Mouse (Mus musculus) hindbrain, postnatal 0 days (tissue): Measurements from ENCODE around the gene Prorsd1. TPM values are rescaled to one million over a fixed set of nuclear protein-coding genes. Genes with fewer than 3 reads are reported as not detected.

Experiments
- ATAC-seq: fragments of 200-750 bp; cut with Nextera tagmentation; 2 replicates; pipeline ENCODE4 v1.8.0; 2017; ENCODE audit warnings: mild to moderate bottlenecking, moderate TSS enrichment, moderate library complexity
- DNase-seq: peaks from one replicate; pipeline ENCODE4 v3.0.0-alpha.2; 2015; ENCODE audit warnings: low spot score
- H3K27ac ChIP-seq: fragments of 300-500 bp; sonication (generic); 2 replicates; pipeline ENCODE4 v1.5.1; 2014; ENCODE audit warnings: mild to moderate bottlenecking
- H3K27me3 ChIP-seq: fragments of 300-500 bp; sonication (generic); 2 replicates; pipeline ENCODE4 v1.6.1; 2014; ENCODE audit warnings: low read length, mixed read lengths; ENCODE audit not compliant: insufficient read depth
- H3K36me3 ChIP-seq: fragments of 300-500 bp; sonication (generic); 2 replicates; pipeline ENCODE4 v1.6.1; 2014; ENCODE audit warnings: low read length, mixed read lengths; ENCODE audit not compliant: insufficient read depth
- H3K4me1 ChIP-seq: fragments of 300-500 bp; sonication (generic); 2 replicates; pipeline ENCODE4 v1.6.1; 2014; ENCODE audit warnings: antibody characterized with exemption, low read length, mixed read lengths; ENCODE audit not compliant: insufficient read depth
- H3K4me2 ChIP-seq: fragments of 300-500 bp; sonication (generic); 2 replicates; pipeline ENCODE4 v1.6.1; 2014; ENCODE audit warnings: low read depth, mild to moderate bottlenecking, low read length, moderate library complexity, mixed read lengths
- H3K4me3 ChIP-seq: fragments of 300-500 bp; sonication (generic); 2 replicates; pipeline ENCODE4 v1.5.1; 2014; ENCODE audit warnings: low read length
- H3K9ac ChIP-seq: fragments of 300-500 bp; sonication (generic); replicated peaks from 2 replicates; pipeline ENCODE4 v1.6.1; 2014; ENCODE audit warnings: mild to moderate bottlenecking, low read length, moderate library complexity, mixed read lengths
- H3K9me3 ChIP-seq: fragments of 300-500 bp; sonication (generic); 2 replicates; pipeline ENCODE4 v1.6.1; 2016; ENCODE audit warnings: low read length, mixed read lengths
- CTCF ChIP-seq: IDR thresholded peaks from 2 replicates; pipeline ENCODE4 v1.5.1; 2016; ENCODE audit warnings: antibody characterized with exemption, control low read depth, low read depth
- WGBS: fragments of 180-500 bp; shearing (Covaris S2); extraction: QIAGEN DNeasy Blood & Tissue Kit; methylation state at CpG from one replicate; pipeline ENCODE4 v1.1.7; 2014; 5-methylcytosine and 5-hydroxymethylcytosine counted together
- polyA plus RNA-seq: library from polyadenylated mRNA; unstranded; fragments of >200 nt; fragmentation: Nextera tagmentation; extraction: Ambion mirVana; gene quantifications from 2 replicates; pipeline ENCODE4 v1.2.1, GENCODE M21; 2015
- total RNA-seq: library from RNA; depleted of rRNA; stranded (reverse); fragments of >200 nt; gene quantifications from 2 replicates; pipeline ENCODE4 v1.2.3, GENCODE M21; 2014; rRNA removed

Gene Prorsd1
- total and polyA plus RNA-seq, 2 experiments from 2014 or later: 3.8 to 10.8 TPM

DNA sequence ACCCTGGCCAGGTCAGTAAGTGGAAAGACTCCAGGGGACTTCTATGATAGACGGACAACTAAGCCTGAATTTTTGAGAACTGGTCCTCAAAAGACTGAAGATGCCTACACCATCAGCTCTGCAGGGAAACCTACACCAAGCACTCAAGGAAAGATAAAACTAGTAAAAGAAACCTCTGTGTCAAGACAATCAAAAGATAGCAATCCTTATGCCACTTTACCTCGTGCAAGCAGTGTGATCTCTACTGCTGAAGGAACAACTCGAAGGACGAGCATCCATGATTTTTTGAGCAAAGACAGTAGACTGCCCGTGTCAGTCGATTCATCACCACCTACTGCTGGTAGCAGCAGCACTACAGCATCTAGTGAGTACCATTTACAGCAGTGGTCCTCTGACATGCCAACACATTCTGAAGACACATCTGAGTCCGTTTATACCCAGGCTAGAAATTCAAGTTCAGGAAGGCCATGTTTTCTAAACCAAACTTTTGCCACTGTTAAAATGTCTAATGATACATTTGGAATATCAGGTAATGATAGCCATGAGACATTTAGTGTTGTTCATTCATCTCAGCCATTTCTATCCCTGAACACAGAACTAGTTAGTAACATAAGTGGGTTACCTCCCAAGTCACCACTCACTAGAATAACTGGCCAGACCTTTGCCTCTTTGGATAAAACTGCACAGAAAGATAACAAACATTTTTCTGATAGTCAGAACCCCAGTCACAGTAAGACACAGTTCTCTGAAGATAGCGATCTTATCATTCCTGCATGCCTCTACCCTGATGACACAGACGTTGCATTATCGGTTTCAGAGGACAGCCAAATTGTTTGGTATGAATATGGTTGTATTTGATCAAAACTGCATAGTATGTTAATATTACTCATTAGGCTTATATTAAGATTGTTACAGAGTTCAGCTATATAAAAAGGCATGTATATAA, 10.6 kb downstream of the Prorsd1 start:
- 93% methylated on average over 10 of the region's 10 CpGs for WGBS
- H3K9me3 ChIP-seq: no peaks in the 10 kb centered on the region
- no peak overlapping the region for H3K4me3 ChIP-seq
- no peaks in the 10 kb centered on the region for H3K4me1 ChIP-seq
- ATAC-seq (no peak), DNase-seq (no peak)
- no peak for TF ChIP-seq CTCF
- no peak overlapping the region for H3K4me2 ChIP-seq
- peaks cover 36% of the 10 kb centered on the region for H3K36me3 ChIP-seq
- H3K27ac ChIP-seq: no peak overlapping the region
- no peak overlapping the region for H3K9ac ChIP-seq
- H3K27me3 ChIP-seq: no peaks in the 10 kb centered on the region

DNA sequence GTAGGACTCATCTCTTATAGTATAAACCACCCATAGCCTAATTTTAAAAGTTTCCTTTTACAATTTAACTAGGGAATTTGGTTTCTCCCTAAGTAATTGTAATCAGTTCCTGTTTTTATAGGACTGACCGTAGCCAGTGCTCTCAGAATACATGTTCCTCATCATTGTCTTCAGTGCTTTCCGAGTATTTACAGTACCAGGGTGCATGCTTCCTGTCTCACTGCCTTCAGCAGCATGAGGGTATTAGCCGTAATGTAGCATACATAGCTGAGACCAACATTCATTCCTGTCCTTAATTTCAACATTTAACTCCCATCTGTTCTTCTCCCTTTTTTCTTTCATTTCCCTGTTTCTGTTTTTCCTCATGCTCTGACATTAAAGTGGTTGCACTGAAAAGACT, 17.9 kb downstream of the Prorsd1 start:
- Histone ChIP-seq H3K4me1 (no peaks in the 10 kb centered on the region), H3K9me3 (no peaks in the 10 kb centered on the region), H3K27ac (no peak overlapping the region), H3K4me2 (no peak overlapping the region), H3K9ac (no peak overlapping the region), H3K4me3 (no peak overlapping the region), H3K36me3 (peaks cover 29% of the 10 kb centered on the region), H3K27me3 (no peaks in the 10 kb centered on the region)
- WGBS: 80% methylated on average over 3 of the region's 3 CpGs
- TF ChIP-seq CTCF: no peak
- DNase-seq: no peak
- no peak for ATAC-seq

DNA sequence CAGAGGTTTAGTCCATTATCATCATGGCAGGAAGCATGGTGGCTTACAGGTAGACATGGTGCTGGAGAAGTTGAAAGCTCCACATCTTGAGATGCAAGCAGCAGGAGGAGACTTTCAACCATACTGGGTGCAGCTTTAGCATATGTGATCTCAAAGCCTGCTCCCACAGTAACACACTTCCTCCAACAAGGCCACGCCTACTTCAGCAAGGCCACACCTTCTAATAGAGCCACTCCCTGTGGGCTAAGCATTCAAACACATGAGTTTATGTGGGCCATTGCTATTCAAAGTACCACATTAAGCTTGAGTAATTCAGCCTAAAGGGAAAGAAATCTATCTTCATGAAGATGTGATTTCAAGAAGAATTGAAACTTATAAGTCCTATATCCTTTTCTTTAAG, 21.7 kb downstream of the Prorsd1 start:
- peaks cover 26% of the 10 kb centered on the region for H3K36me3 ChIP-seq
- H3K9me3 ChIP-seq: no peaks in the 10 kb centered on the region
- H3K4me1 ChIP-seq: no peaks in the 10 kb centered on the region
- no peak overlapping the region for H3K27ac ChIP-seq
- H3K27me3 ChIP-seq: no peaks in the 10 kb centered on the region
- ATAC-seq (no peak), DNase-seq (no peak)
- WGBS: 93% methylated on average over 1 of the region's 1 CpGs
- no peak overlapping the region for H3K9ac ChIP-seq
- no peak overlapping the region for H3K4me2 ChIP-seq
- no peak for TF ChIP-seq CTCF
- H3K4me3 ChIP-seq: no peak overlapping the region

DNA sequence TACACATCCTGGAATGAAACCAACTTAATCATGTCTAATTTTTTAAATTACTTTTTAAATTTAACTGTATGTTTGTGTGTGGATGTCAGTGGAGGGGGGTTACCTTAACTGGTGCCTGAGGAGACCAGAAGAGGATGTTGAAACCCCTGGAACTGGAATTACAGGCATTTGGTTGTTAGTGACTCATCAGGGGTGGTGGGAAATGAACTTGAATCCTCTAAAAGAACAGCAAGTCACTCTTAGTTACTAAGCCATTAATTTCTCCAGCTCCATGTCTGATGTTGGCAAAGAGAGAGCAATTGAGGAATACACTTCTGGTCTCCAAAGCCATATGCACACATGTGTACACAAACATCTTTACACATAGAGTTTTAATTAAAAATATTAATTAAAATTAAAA, 40.2 kb downstream of the Prorsd1 start:
- peaks cover 10% of the 10 kb centered on the region; the same call in 1 of the 2 replicates for H3K36me3 ChIP-seq
- no peaks in the 10 kb centered on the region for H3K4me1 ChIP-seq
- no peaks in the 10 kb centered on the region for H3K9me3 ChIP-seq
- no peak for TF ChIP-seq CTCF
- no peak overlapping the region for H3K9ac ChIP-seq
- no peak overlapping the region for H3K27ac ChIP-seq
- no peak for ATAC-seq
- no peak overlapping the region for H3K4me3 ChIP-seq
- no peak for DNase-seq
- H3K27me3 ChIP-seq: no peaks in the 10 kb centered on the region
- H3K4me2 ChIP-seq: no peak overlapping the region

Other genes starting within 250 kb of the Prorsd1 start
- 59.0 and 63.2 TPM in 2 replicates for gene Ccdc88a, start 141.4 kb downstream of the Prorsd1 start, total RNA-seq
- gene Ccdc88a, start 141.4 kb downstream of the Prorsd1 start, polyA plus RNA-seq: 82.6 and 86.3 TPM in 2 replicates
- gene Mtif2, start 11.4 kb upstream of the Prorsd1 start, total RNA-seq: 17.9 and 32.4 TPM in 2 replicates
- gene Mtif2, start 11.4 kb upstream of the Prorsd1 start, polyA plus RNA-seq: 36.5 and 37.8 TPM in 2 replicates
- gene Clhc1, start 32.9 kb upstream of the Prorsd1 start, total RNA-seq: not detected in 2 replicates
- gene Clhc1, start 32.9 kb upstream of the Prorsd1 start, polyA plus RNA-seq: 0.16 TPM in 1 of 2 replicates, not detected in the other
- gene Rps27a, start 33.1 kb upstream of the Prorsd1 start, total RNA-seq: 355 and 376 TPM in 2 replicates
- gene Rps27a, start 33.1 kb upstream of the Prorsd1 start, polyA plus RNA-seq: 617 and 630 TPM in 2 replicates
- 243 and 263 TPM in 2 replicates for gene Rtn4, start 177.9 kb upstream of the Prorsd1 start, total RNA-seq
- gene Rtn4, start 177.9 kb upstream of the Prorsd1 start, polyA plus RNA-seq: 130 and 135 TPM in 2 replicates